Mouse (Mus musculus) cerebellum, adult 2 months (tissue): ENCODE data around the gene Rrp15.

Experiments
- CTCF ChIP-seq: fragments of 200-500 bp; IDR thresholded peaks from 2 replicates; pipeline ENCODE4 v1.5.1; 2011; ENCODE audit warnings: low read depth, mild to moderate bottlenecking, control low read depth, low read length, moderate library complexity, borderline replicate concordance; ENCODE audit not compliant: insufficient read depth
- POLR2A ChIP-seq: fragments of 200-500 bp; IDR thresholded peaks from 2 replicates; pipeline ENCODE4 v1.6.1; 2011; ENCODE audit warnings: low read length, control low read depth, borderline replicate concordance; ENCODE audit not compliant: insufficient read depth

- TF ChIP-seq CTCF (no peak), POLR2A (no peak)
Measured at GRCm38 (mm10) chr1:186684041-186684440, 65.1 kb downstream of the Rrp15 start.
